Mouse (Mus musculus): Measurements from ENCODE around the gene Aatf.

Aatf gene

DNA sequence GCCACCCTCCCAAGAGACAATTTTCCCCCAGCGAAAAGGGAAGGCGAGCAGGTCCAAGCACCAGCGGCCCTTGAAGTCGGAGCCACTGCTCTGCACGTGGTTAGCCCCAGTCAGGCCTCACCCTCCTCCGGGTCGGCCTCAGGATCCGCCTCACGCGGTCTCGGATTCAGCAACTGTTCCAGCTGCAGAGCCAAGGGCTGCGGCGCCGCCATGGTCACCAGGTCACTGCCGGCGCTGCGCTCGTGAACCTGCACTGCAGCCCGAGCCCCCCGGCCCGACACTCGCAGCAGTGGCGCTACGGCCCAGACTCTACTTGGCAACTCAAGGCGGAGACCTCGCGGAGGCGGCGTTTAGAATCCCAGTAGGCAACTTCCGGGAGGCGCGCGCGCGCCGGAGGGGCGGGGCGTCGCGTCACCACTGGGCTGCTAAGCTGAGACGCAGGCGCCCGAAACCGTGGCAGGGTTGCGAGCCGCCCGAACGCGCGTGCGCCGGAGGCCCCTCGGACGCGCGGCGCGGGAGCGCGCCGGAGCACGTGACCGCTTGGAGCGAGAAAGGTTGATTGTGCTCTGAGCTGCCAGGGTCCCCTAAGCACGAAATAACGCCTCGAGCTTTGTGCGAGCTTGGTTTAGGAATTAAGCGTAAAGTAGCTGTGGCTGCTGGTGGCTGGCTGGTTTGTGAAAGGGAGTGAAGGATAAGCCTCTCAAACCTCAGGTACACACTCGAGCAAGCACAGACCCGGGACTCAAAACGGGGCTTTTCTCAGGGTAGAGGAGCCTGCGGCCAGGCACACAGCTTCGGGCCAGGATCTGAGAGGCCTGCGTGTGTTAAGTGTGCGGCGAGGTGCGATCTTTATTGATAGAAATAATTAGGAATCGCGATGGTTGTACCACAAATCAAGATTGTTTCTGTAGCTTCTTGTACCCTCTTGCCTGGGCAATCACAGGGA lies at the start of gene Aatf:
Aatf (minus strand) TSS at position 352 of the 946 bp plus-strand sequence.
- peak; percentile 95 for DNase-seq

DNA sequence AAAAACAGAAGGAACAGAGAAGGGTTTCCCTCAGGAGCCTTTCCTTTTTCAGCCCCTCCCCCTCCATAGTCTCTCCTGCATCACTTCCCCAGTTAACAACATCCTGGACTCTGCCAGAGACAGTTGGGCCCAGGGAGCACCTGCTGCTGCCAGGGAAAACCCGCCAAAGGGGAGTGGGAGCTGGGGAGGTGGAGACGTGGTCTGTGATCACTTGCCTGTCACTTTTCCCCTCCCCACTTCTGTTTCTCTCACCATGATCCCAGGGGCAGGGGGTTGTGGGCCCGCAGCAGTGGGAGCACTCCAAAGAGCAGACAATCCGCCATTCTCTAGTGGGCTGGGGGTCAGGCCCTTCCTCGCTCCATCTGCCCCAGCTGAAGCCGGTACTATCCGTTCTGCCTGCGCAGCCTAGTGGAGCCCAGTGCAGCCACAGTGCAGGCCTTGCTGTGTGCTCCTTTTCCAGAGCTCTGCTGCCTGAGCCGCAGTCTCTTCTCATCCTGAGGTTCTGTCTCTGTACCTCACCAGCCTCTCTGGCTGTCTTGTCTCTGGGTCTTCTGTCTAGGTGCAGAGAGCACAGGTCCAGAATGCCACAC lies 49.5 kb upstream of the Aatf start:
- no peak for DNase-seq

GRCm38 (mm10) chr11:84561546-84561945 lies 48.2 kb upstream of the Aatf start:
- DNase-seq, result no peak

DNA sequence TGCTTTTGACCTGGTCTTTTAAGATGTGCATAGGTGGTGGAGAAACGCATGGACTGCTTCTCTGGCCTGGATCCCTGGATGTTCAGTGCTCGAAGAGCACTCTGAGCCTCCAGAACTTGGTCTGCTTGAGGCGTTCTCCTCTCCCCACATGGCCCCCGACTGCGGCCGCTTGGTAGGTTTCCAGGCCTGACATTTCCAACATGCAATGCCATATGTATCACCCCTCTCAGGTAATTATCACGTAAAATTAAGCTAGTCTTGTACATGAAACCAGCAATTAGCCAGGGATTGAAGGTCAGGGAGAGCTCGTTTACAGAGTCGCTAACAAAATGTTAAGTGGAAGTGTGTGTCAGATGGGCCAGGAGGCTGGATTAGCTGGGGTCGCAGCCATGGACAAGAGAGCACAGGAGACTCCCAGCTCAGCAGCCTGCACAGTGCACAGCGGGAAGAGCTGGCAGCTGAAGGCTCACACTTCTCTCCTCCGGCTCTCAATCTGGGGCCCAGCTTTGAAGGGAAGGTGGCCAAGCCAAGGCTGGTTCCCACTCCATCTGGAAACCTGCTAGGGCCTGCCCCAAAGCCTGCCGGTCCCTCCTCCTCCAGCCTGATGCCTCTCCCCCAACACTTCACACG lies 40.6 kb upstream of the Aatf start:
- no peak for DNase-seq

GRCm38 (mm10) chr11:84551296-84551695 lies 38.0 kb upstream of the Aatf start:
- no peak for DNase-seq

GRCm38 (mm10) chr11:84549258-84549791 lies 36.0 kb upstream of the Aatf start:
- no peak for DNase-seq

DNA sequence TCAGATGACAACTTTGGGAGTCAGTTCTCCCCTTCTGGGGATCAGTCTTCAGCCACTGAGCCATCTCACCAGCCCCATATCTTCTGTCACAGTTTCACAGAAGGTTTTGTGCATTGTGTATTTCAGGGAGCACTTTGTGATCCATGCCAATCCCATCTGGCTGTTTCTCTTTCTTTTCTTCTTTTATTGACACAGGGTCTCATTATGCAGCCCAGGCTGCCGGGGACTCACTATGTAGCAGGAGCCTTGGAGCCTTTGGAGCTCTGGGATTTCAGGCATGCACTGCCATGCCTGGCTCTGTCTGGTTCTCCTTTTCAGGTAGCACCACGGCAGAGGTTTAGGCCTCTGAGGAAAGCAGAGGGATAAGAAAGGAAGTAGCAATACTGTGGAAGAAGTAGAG lies 35.0 kb upstream of the Aatf start:
- no peak for DNase-seq

GRCm38 (mm10) chr11:84539981-84540380 lies 26.7 kb upstream of the Aatf start:
- no peak for DNase-seq

- DNase-seq, result peak; percentile 38
Measured at GRCm38 (mm10) chr11:84529797-84530703, 16.7 kb upstream of the Aatf start.

- DNase-seq, result no peak
Measured at GRCm38 (mm10) chr11:84529143-84529755, 15.9 kb upstream of the Aatf start.

DNA sequence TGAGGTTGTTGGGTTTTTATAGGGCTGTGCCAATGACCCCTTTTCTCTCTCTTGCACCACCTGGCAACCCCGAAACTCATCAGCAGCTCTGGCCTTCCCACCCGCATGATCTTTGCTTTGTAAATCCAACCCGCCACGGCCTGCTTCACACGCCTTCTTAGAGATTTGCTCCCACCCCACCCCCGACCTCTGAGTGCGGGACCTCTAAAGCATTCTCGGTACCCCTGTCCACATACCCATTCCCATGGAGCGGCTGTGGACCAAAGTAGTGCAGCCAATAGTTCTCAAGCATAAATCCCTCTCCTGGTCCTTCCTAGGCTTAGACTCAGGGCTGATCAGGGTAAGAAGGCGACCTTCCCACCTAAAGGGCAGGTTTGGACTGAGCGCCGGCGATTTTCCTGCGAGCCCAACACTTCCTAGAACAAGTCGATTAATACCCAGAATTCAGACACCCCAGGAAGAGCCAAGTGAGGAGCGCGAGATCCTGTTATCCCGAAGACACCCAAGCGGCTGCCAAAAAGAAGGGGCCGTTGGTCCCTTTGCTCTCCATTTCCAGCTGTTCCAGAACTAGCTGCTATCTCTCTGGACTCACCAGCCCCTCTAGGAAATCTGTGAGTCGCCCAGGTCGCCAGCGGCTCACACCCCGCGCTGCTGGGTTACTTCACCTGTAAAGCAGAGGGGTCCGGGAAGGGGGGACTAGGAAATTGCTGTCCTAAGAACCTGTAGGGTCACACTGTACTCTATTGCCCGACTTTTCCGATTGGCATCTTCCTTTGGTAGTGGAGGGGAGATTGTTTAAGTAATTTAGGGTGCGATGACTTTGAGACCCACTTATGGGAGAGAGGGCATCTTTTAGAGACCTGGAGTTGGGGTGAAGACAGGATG lies 13.9 kb upstream of the Aatf start:
- no peak for DNase-seq

DNA sequence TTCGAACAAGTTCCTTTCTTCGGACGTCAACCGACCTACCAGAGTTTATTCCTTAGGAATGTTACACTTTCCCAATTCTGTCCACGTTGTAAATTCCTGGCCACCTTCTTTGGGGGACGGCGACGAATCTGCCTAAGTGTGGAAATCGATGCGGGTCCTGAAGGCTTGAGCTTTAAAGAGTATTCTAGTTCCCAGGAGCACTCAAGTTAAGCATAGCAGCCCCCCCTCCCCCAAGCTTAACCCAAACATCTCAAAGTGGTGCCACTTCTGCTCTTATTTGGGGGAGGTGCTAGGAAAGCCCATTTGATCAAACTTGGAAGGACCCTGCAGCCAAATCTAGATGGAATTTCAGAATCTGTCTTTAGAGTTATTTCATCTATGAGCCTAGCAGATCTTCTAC lies 13.1 kb upstream of the Aatf start:
- DNase-seq, result no peak

- DNase-seq, result no peak
Measured at GRCm38 (mm10) chr11:84525421-84526274, 12.3 kb upstream of the Aatf start, which contains the start of gene Lhx1. TSS of gene Lhx1 (minus strand) at chr11:84525535.

GRCm38 (mm10) chr11:84524511-84525270 lies 11.4 kb upstream of the Aatf start:
- DNase-seq, result no peak

DNA sequence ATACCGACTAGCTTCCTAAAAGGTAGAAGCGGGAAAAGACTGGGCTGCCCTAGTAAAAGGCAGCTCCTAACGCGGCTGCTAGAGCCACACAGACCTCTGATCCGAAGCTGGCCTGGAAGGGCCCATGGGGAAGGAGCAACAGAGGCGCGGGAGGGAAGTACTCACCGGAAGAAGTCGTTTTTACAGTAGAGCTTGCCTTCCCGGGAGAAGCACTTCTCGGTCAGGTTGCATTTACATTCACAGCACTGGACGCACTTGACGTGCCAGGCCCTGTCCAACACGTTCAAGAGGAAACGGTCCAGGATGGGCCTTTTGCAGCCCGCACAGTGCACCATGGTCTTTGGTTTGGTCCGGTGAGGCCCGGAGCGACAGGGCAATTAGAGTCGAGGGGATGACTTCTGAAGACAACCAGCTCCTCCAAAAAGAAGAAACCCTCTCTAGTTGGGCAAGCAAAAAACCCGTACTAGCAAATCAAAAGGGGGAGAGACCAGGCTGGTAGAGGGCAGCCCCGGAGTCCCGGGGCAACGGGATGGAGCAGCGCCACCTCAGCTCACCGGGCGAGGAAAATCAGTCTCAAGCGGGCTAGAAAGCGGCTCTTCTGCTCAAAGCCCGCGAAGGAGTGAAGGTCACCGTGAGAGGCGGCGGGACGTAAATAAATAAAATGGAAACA lies 10.7 kb upstream of the Aatf start:
- no peak for DNase-seq

DNA sequence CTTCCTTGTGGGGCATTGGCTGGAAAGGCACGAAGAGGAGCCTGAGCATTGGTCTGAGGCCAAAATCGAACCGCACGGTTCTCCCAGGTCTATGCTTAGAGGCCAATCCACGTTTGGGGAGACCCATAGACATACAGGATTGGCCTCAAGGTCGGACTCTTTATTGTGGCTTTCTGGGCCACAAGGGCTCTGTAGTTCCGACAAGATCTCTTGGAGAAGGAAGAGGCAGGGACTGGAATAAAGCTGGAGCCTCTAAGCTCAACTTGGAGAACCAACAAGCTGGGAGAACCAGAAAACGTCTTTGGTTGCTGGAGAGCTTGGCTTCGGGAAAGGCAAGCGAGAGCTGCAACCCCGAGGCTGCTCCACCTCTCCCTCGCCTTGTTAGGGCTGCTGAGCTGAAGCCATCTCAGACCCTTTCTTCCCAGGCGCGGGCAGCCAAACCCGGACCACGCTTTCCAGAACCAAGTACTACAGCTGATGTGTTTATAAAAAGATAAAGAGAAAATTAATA lies 10.1 kb upstream of the Aatf start:
- no peak for DNase-seq

DNA sequence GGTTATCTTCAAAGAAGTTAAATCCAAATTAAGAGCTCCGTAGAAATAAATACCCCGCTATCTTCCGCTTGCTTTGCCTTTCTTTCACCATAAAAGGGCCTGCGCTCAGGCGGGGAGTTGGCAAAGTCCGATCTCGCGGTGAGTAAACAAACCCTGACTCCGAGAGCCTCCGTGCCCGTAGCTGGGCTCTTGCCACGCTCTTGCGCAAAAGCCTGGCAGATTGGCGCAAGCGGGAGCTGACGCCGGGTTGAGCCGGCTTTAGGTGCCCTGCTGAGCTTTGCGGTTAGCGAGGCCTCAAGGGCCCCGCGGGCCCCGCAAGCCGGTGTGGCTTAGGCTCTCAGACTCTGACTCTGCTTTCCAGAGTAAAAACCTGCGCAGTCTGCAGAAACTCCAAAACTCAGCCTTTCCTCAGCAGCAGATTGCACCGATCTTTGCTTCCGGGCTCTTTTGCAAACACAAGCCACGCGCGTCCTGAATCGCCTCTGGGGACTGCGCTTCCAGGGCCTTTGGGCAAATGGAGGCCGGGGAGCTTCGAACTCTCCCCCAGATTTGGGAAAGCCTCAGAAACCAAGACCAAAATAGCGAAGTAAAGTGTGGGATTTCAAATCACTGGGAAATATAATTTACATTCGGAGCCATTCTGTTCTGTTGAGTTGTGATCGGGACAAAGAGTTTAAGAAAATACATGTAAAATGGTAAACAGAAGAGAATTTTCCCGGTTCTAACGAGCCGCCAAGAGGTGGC lies 9.4 kb upstream of the Aatf start:
- peak; percentile 85 for DNase-seq
